Mouse (Mus musculus) heart, postnatal 14 days (tissue): ENCODE data around the gene Ikbip. TPM values are rescaled to one million over a fixed set of nuclear protein-coding genes. Genes with fewer than 3 reads are reported as not detected.

Experiments
- DNase-seq, 2 experiments: peaks; one replicate each; pipeline ENCODE4 v3.0.0; 2021 to 2022
- intact Hi-C: fragments of 180-260 bp; cut with DNase I; formaldehyde crosslinking; loops from one replicate; pipeline ENCODE4 v1.15.1; 2025
- long read RNA-seq, 2 experiments: library from polyadenylated mRNA; stranded (forward); transcript quantifications; one replicate each; pipeline ENCODE4 v2.0.0; 2021
- total RNA-seq, 2 experiments: library from RNA; stranded (reverse); gene quantifications; 2 replicates each; pipeline ENCODE4 v1.2.3; 2021

Ikbip gene
- total RNA-seq: 10 to 100 TPM; 18.2 to 18.7 TPM
- long read RNA-seq, experiment 1, transcript Ikbip-202 (3 exons, 1,328 nt): major isoform, 10 of 21 reads
- long read RNA-seq, experiment 1, transcript Ikbip-201 (3 exons, 3,232 nt): minor isoform, 7 of 21 reads
- long read RNA-seq, experiment 1, partial matches to known transcripts: 1 of 21 reads
- long read RNA-seq, experiment 1, other reads (novel, unspliced or antisense): 3 of 21 reads
- long read RNA-seq, experiment 2, transcript Ikbip-202 (3 exons, 1,328 nt): major isoform, 11 of 21 reads
- long read RNA-seq, experiment 2, partial matches to known transcripts: 0 of 21 reads
- long read RNA-seq, experiment 2, other reads (novel, unspliced or antisense): 7 of 21 reads

- intact Hi-C loops: loop anchor here (5.0 kb wide), 3 partner anchors 40 to 160 kb away; partner anchors contain the start of gene Slc25a3
These were observed at the start of gene Ikbip, which contains the start of gene Apaf1 for GRCm38 (mm10) chr10:91082550-91083392. TSS of gene Ikbip (plus strand) at chr10:91082940. TSS of gene Apaf1 (minus strand) at chr10:91082770.

DNA sequence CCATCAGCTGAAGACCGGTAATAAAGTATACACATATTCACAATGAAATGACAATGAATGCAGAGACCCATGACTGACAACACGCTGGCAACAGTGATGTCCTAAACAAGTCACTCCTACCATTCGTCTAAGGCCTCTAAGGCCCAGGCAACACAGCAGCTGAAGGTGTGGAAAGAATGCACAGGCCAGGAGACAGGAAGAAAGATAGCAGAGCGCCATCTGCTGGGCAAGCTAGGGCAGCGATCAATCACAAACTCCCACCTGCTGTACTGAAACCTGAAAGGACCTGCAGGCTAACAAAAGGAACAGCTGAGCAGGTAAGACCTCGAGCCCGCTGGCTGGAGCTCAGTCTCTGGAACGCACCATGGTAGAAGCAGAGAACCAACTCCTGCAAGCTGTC, 48.8 kb upstream of the Ikbip start:
- intact Hi-C loops: loop anchor here (2.0 to 10.0 kb wide), 3 partner anchors 132 to 879 kb away; no protein-coding TSS in a partner anchor
- peak; percentile 68 to 71 for DNase-seq

More at GRCm38 (mm10) chr10:91082550-91083392, at the start of gene Ikbip, which contains the start of gene Apaf1:
- DNase-seq: peak; percentile 100

DNA sequence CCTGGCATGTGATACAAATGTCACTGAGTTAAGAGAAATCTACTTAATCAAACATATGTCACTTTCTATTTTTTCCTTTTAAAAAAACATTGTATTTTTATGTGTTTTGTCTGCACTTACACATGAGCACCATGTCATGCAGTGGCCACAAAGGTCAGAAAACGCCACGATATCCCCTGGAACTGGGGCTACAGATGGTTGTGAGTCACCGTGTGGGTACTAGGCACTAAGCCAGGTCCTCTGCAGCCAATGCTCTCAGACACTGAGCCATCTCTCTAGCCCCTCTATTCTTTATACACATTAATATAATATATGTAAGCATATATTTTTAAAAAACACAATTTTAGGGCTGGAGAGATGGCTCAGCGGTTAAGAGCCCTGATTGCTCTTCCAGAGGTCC, 33.0 kb upstream of the Ikbip start:
- no peak for DNase-seq
- intact Hi-C loops: no loop called here

DNA sequence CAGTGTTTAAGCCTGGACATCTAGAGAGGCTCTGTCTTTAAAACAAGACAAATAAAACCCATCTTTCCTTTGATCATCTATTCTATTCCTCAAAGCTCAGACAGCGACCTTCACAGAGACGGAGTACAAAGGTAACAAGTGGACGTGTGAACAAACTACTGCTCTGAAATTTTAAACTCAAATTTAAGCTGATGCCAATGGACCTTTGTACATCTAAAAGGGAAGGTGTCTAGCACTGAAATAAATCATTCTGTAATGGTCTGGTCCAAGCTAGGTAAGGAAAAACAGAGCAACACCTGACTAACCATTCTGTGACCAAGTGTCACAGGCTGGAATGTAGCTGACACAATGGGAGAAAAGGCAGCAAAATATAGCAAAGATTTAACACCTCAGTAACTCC, 31.6 kb upstream of the Ikbip start:
- no peak for DNase-seq
- intact Hi-C loops: no loop called here

DNA sequence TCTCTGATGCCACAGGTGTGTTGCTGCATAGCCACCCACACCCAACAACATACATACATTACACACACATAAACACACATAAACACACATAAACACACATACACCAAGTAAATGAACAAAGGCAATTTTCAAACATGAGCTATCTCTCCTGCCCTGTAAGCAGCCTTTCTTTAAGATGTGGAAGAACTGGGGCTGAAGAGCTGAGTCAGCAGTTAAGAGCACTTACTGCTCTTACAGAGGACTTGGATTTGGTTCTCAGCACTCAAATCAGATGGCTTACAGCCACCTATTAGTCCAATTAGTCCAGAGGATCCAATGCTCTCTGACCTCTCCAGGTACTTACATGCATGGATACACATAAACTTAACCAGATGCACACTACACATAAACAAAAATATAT, 30.0 kb upstream of the Ikbip start:
- no peak for DNase-seq
- intact Hi-C loops: no loop called here

DNA sequence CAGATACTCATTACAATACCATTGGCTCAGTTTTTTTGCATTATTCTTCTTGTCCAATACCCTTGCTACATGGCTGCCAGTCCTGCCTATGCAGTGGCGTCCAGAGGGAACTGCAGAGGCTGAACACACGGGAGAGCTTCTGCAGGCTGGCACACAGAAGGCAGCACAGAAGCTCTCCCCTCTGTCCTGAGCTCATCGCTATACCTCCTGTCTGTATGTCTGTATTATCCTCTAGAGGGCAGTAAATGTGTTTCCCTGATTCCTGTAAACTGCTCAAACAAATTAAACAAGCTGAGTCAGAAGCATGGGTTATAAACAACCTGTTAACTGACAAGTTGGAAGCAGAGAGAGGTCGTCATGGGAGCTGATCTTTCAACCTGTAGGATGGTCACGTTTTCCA, 22.0 kb upstream of the Ikbip start:
- intact Hi-C loops: no loop called here
- no peak for DNase-seq

DNA sequence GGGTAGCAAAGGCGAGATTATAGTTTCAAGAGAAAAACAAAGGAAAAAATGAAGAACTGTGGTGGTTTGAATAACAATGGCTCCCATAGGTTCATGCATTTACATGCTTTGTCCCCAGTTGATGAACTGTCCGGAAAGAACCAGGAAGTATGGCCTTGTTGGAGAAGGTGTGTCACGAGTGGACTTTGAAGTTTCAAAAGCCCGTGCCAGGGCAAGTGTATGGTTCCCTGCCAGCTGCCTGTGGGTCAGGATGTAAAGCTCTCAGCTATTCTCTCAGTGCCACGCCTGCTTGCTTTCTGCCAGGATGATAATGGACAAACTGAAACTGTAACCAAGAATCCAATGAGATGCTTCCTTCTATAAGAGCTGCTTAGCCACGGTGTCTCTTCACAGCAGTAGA, 20.4 kb upstream of the Ikbip start:
- intact Hi-C loops: no loop called here
- no peak for DNase-seq

DNA sequence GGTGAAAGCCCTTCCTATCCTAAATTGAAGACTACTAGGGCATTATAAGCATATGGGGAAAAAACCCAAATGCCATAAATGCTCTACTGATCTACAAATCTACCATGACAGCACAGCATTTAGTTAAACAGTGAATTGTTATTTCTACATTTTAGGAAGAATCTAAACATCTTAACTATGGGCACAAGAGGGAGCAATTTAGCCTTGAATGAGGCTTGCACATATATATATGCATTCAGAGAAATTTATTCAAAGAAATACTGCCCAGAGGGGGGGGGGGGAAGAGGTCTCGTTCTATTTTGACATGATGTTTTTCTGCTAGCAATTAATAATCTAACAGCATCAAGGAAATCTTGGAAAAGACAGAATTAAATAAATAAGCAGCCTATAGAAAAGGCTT, 11.0 kb upstream of the Ikbip start:
- intact Hi-C loops: loop anchor here (2.0 kb wide), 1 partner anchor 69 kb away; no protein-coding TSS in a partner anchor
- no peak for DNase-seq

DNA sequence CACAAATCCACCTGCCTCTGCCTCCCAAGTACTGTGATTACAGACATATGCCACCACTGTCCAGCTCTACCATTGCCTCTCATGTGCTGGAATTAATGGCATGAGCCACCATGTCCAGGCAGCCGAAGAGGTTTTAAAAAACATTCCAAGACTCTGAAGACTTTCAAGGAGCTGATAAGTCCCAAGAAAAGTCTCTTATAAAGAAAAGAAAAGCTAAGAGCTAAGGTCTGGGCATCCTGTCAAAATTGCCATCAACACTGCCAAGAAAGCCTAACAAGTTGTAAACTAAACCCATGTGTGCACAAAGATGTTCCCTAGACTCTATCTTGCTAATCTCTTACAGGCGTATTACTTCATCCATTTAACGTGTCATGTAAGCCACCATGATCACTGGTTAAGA, 9.4 kb upstream of the Ikbip start:
- DNase-seq: peak; percentile 15 to 43
- intact Hi-C loops: no loop called here

- no peak for DNase-seq
- intact Hi-C loops: no loop called here
These were observed 6.1 kb upstream of the Ikbip start for GRCm38 (mm10) chr10:91076667-91077066.

DNA sequence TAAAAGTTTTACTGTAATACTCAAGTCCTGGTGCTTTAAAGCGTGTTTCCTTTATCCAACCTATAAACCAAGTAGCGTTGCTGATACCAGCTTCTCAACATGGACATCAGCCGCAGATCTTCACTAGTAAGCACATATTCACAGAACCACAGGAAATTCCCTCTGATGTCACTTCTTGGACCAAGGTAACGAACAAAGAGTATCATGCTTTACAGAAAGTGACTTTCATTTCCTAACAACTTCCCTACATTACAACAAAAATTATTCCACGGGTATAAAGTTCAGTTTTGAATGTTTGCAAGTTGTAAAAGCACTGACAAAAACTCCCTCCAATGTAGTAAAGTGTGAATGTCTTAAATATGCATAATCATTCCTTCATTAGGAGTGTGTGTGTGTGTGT, 2.2 kb upstream of the Ikbip start:
- intact Hi-C loops: loop anchor here (5.0 kb wide), 3 partner anchors 42 to 162 kb away; partner anchors contain the start of gene Slc25a3
- DNase-seq: no peak

DNA sequence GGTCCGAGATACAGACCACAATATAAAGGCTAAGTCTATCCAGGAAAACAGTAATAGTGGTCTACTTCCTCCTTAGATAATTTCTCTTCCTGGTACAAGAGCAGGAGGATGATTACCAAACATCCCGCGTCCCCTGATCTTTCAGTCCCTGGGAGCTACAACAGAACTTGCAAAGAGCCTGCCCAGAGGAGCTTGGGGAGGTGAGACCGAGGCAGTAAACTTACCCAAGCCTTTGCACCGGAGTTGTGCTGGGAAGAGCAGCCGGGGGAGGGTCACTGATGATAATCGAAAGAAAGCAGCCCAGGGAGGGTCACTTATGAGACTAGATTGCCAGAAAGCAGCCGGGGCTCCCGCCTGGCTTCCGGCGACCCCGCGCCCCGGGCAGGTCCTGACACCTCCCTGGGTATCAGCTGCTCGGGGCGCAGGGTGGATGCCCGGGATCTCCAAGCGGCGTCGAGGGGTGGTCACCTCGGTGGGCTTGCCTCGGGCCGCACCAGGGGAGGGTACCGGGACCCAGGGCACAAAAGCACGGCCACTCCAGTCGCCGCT, 707 bp upstream of the Ikbip start:
- DNase-seq: no peak

DNA sequence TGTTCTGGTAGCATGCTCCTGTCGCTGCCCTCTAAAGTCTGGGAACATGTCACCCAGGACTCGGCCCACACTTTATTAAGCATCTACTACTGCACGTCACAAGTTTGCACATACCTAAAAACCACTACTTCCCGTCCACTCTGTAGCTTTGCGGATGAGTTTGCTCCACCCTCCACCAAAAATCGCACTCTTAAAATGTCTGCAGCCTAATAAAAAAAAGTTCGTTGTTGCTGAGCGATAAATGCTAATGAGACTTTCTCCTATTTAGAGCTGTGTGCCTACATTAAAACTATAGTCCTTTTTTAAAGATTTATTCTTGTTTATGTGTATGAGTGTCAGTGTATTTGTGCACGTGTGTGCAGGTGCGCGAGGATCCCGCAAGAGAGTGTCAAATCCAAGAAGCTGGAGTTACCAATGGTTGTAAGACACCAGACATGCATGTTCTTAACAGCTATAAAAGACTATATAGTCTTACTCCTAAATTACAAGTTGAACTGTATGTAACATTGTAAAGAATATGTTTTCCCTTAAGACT, 720 bp downstream of the Ikbip start:
- intact Hi-C loops: loop anchor here (5.0 kb wide), 3 partner anchors 39 to 159 kb away; partner anchors contain the start of gene Slc25a3
- DNase-seq: no peak

More for the DNA sequence above, 707 bp upstream of the Ikbip start:
- intact Hi-C loops: loop anchor here (5.0 kb wide), 3 partner anchors 40 to 160 kb away; partner anchors contain the start of gene Slc25a3

GRCm38 (mm10) chr10:91092812-91093211, 10.1 kb downstream of the Ikbip start:
- intact Hi-C loops: no loop called here
- DNase-seq: no peak

- no peak for DNase-seq
- intact Hi-C loops: no loop called here
These were observed 11.7 kb downstream of the Ikbip start for GRCm38 (mm10) chr10:91094251-91095104.

GRCm38 (mm10) chr10:91098056-91098455, 15.3 kb downstream of the Ikbip start:
- intact Hi-C loops: no loop called here

DNA sequence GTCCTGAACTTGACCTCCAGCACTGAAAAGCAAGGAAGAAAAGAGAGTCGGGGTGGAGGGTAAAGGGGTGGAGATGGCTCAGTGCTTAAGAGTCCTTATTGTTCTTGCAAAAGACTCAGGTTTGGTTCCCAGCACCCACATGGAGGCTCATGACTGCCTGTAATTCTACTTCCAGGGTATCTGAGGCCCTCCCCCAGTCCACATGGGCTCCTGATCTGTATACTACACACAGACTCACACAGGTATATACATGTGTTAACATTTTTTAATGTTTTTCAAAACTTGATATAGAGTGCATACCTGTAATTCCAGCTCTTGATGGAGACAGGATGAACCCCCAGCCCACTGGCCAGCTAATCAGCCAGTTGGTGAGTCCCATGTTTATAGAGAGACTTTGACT, 17.4 kb downstream of the Ikbip start:
- DNase-seq: no peak
- intact Hi-C loops: no loop called here

More at GRCm38 (mm10) chr10:91098056-91098455, 15.3 kb downstream of the Ikbip start:
- no peak for DNase-seq

DNA sequence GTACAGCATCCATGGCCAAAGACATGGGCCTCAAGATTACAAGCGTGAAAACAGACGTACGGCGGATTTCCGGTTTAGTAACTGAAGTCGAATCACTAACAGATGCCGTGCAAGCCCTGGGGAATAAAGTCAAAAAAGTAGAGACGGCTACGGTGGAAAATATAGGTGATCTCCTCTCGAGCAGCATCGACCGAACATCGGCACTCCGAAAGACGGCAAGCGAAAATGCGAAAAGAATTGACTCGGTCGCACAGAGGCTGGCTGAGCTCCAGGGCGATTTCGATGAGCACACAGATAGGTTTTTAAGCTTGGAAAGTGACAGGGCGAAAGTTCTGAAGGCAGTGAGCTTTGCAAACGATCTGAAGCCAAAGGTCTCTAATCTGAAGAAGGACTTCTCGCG, 19.2 kb downstream of the Ikbip start:
- DNase-seq: no peak
- intact Hi-C loops: no loop called here

- intact Hi-C loops: no loop called here
These were observed 20.3 kb downstream of the Ikbip start for GRCm38 (mm10) chr10:91102799-91103590.

More at GRCm38 (mm10) chr10:91102799-91103590, 20.3 kb downstream of the Ikbip start:
- DNase-seq: no peak
